Mouse (Mus musculus): ENCODE data around the gene Kitl. TPM values are rescaled to one million over a fixed set of nuclear protein-coding genes. Genes with fewer than 3 reads are reported as not detected.

Gene Kitl
- total and polyA plus RNA-seq, 2 experiments from 2014 or later, result 81.6 to 110 TPM

DNA sequence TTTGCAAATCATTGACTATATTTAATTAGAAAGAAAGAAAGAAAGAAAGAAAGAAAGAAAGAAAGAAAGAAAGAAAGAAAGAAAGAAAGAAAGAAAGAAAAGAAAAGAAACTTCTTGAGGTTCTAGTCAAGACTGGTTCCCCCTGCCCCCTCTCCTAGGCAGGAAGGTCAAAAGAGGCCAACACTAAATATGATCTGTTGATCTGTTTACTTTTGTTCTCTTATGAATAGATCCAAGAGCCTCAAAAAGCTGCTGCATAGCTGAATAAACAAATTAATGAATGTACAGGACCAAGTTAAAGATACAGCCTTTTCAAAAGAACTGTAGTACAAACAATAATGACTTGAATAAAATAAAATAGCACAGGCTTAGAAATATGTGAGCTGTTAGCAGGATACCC, 57.7 kb downstream of the Kitl start:
- no peak for ATAC-seq
- Histone ChIP-seq H3K27ac (ENCODE audit: low read depth, low read length) (no peak overlapping the region), H3K4me1 (ENCODE audit: insufficient read depth) (no peaks in the 10 kb centered on the region), H3K27me3 (ENCODE audit: insufficient read depth, low read length) (no peaks in the 10 kb centered on the region), H3K4me2 (ENCODE audit: low read depth) (no peak overlapping the region), H3K36me3 (ENCODE audit: insufficient read depth) (no peaks in the 10 kb centered on the region), H3K9ac (no peak overlapping the region), H3K9me3 (ENCODE audit: low read length) (no peaks in the 10 kb centered on the region), H3K4me3 (ENCODE audit: low read depth, low read length) (no peak overlapping the region)
- no peak for DNase-seq
- no peak for TF ChIP-seq CTCF (IDR thresholded peaks at IDR 0.05; ENCODE audit: low read depth)

DNA sequence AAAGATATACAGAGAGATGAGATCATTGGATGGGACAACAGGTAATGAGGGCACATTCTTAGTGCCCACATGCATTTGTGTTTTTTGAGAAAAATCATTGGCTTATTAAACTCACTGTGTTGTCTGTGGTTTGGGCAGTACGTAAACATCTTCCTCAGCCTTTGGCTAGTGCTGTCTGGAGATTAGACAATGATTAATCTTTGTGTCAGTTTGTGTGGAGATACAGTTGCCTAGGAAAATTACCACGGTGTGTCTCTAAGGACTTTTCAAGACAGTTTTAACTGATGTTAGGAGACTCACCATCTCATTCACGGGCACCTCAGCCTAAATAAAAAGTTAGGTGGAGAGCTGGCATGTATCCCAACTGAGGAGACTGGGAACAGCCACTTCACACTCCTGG, 85.7 kb downstream of the Kitl start:
- WGBS, result 67% methylated on average over 3 of the region's 3 CpGs
- no peak for TF ChIP-seq CTCF (IDR thresholded peaks at IDR 0.05; ENCODE audit: low read depth)
- Histone ChIP-seq H3K4me2 (ENCODE audit: low read depth) (no peak overlapping the region), H3K27me3 (ENCODE audit: insufficient read depth, low read length) (no peaks in the 10 kb centered on the region), H3K9me3 (ENCODE audit: low read length) (no peaks in the 10 kb centered on the region), H3K4me1 (ENCODE audit: insufficient read depth) (no peaks in the 10 kb centered on the region), H3K9ac (no peak overlapping the region), H3K27ac (ENCODE audit: low read depth, low read length) (no peak overlapping the region), H3K4me3 (ENCODE audit: low read depth, low read length) (no peak overlapping the region), H3K36me3 (ENCODE audit: insufficient read depth) (no peaks in the 10 kb centered on the region)
- DNase-seq, result no peak
- no peak for ATAC-seq

DNA sequence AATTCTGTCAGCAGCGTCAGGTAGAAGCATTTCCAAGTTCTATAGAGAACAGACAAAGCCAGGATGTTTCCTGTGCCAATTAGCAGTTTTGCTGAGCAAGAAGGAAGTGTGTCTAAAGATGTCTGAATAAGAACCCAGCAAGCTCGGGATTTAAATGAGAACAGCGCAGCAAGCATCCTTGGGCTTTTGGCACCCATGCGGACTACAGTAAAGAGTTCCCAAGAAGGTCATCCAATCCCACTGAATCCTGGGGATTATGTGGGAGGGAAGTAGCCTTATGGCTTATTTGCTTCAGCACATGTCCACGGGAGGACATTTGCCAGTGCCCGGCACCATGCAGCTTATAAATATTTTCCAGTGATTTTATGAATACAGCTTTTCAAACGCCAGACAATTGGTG, 95.8 kb downstream of the Kitl start:
- H3K4me3 ChIP-seq (ENCODE audit: low read depth, low read length), result 0 out of 2 replicates have a peak overlapping the region, but pooled peaks have one; percentile 20
- no peak overlapping the region for H3K27ac ChIP-seq (ENCODE audit: low read depth, low read length)
- TF ChIP-seq CTCF (IDR thresholded peaks at IDR 0.05; ENCODE audit: low read depth), result no peak
- WGBS, result 5% methylated on average over 7 of the region's 7 CpGs
- H3K9me3 ChIP-seq (ENCODE audit: low read length), result no peaks in the 10 kb centered on the region
- ATAC-seq, result peak; percentile 34; the same call in 1 of the 2 replicates
- H3K4me2 ChIP-seq (ENCODE audit: low read depth), result peak overlapping the region; percentile 42
- H3K4me1 ChIP-seq (ENCODE audit: insufficient read depth), result no peaks in the 10 kb centered on the region
- H3K27me3 ChIP-seq (ENCODE audit: insufficient read depth, low read length), result no peaks in the 10 kb centered on the region
- peak; percentile 51 for DNase-seq
- no peaks in the 10 kb centered on the region for H3K36me3 ChIP-seq (ENCODE audit: insufficient read depth)
- H3K9ac ChIP-seq, result 0 out of 2 replicates have a peak overlapping the region, but pooled peaks have one; percentile 39

DNA sequence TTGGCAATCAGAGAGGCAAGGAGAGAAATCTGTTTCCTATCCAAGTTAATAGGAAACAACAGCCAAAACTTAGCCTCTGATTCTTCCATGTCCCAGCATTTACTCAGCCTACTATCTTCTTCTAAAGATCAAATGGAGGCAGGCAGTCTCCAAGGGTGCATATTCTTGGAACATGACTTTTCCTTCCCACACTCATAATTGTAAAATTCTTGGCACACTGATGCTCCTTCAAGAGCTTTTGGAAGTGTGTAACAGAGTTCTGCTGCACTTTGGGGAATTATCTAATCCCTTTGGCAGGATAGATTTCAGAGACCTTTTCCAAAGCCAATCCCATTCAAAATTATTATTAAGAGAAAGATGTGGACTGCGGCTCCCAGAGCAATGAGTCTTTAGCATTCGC, 100.1 kb downstream of the Kitl start:
- no peak for ATAC-seq
- 85% methylated on average over 2 of the region's 2 CpGs for WGBS
- no peaks in the 10 kb centered on the region for H3K27me3 ChIP-seq (ENCODE audit: insufficient read depth, low read length)

DNA sequence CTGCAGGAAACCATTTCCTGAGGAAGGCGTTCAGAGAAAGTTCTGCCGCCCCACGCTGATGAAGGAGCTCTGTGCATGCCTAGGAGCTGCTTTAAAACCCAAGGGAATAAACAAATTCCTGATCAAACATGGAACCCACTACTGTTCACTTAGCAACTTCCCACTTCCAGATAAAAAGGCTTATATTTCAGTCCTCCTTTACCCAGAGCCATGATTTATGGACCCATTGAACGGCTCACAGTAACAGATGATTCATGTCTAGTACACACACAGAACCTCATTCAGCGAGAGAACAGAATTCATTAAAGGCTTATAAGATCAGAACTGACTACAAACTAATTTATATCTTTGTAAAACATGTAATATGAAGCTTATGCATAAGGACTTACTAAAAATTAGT, 109.0 kb downstream of the Kitl start:
- Histone ChIP-seq H3K27me3 (ENCODE audit: insufficient read depth, low read length) (no peaks in the 10 kb centered on the region), H3K9me3 (ENCODE audit: low read length) (no peaks in the 10 kb centered on the region), H3K4me3 (ENCODE audit: low read depth, low read length) (no peak overlapping the region), H3K36me3 (ENCODE audit: insufficient read depth) (no peaks in the 10 kb centered on the region), H3K27ac (ENCODE audit: low read depth, low read length) (no peak overlapping the region), H3K4me2 (ENCODE audit: low read depth) (no peak overlapping the region), H3K9ac (no peak overlapping the region), H3K4me1 (ENCODE audit: insufficient read depth) (no peaks in the 10 kb centered on the region)
- ATAC-seq (no peak), DNase-seq (no peak)
- 89% methylated on average over 5 of the region's 5 CpGs for WGBS
- no peak for TF ChIP-seq CTCF (IDR thresholded peaks at IDR 0.05; ENCODE audit: low read depth)

More for the DNA sequence above, 100.1 kb downstream of the Kitl start:
- no peak overlapping the region for H3K9ac ChIP-seq
- TF ChIP-seq CTCF (IDR thresholded peaks at IDR 0.05; ENCODE audit: low read depth), result no peak
- no peaks in the 10 kb centered on the region for H3K4me1 ChIP-seq (ENCODE audit: insufficient read depth)
- no peak overlapping the region for H3K4me2 ChIP-seq (ENCODE audit: low read depth)
- DNase-seq, result no peak
- H3K27ac ChIP-seq (ENCODE audit: low read depth, low read length), result no peak overlapping the region
- no peak overlapping the region for H3K4me3 ChIP-seq (ENCODE audit: low read depth, low read length)
- no peaks in the 10 kb centered on the region for H3K36me3 ChIP-seq (ENCODE audit: insufficient read depth)
- H3K9me3 ChIP-seq (ENCODE audit: low read length), result no peaks in the 10 kb centered on the region

DNA sequence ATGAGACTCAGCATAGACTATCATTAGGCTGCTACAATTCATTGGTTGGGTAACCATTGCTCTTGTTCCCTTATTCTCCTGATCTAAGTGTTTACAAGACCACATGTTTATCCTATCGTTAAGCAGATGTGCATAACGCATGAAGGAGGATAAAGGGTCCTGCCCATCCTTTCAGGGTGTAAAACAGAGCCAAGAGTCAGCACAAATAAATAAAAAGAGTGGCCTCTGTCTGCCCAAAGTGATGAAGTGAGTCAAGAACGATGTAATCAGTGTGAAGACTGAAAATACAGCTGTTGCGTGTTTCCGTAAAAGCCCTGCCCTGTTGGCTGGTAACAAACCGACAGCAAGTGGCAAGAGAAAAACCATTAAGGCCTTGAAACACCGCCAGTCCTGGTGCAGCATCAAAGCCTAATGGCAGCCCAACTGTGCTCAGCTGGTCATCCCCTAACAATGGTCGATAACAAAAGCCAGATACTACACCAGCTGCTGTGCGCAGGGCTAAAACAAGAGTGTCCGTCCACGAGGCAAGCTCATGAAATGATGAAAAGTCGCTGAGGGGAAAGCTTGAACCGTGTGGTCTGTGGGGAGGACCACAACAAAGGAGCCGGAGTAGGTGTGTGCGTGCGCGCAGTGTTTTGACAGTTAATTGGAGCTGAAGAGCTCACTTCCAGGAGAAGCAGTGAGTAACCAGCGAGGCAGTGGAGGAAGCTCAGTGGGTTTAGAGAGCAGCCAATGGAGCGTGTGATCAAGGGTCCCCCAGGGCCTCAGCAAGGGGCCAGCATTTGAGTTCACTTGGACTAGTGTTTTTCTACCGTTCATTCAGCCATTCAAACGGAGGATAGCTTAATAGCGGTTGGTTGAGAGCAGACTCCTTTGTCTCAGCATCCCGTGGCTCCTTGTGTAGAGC, 112.7 kb downstream of the Kitl start:
- H3K27ac ChIP-seq (ENCODE audit: low read depth, low read length), result no peak overlapping the region
- peak; percentile 79 for ATAC-seq
- WGBS, result 12% methylated on average over 23 of the region's 23 CpGs
- no peak overlapping the region; the same call in 1 of the 2 replicates for H3K9ac ChIP-seq
- H3K4me1 ChIP-seq (ENCODE audit: insufficient read depth), result no peaks in the 10 kb centered on the region
- no peaks in the 10 kb centered on the region for H3K27me3 ChIP-seq (ENCODE audit: insufficient read depth, low read length)
- no peaks in the 10 kb centered on the region for H3K36me3 ChIP-seq (ENCODE audit: insufficient read depth)
- H3K4me3 ChIP-seq (ENCODE audit: low read depth, low read length), result peak overlapping the region; percentile 11; the same call in 1 of the 2 replicates
- H3K9me3 ChIP-seq (ENCODE audit: low read length), result no peaks in the 10 kb centered on the region
- no peak for TF ChIP-seq CTCF (IDR thresholded peaks at IDR 0.05; ENCODE audit: low read depth)
- peak overlapping the region; percentile 35 for H3K4me2 ChIP-seq (ENCODE audit: low read depth)
- DNase-seq, result peak; percentile 54

DNA sequence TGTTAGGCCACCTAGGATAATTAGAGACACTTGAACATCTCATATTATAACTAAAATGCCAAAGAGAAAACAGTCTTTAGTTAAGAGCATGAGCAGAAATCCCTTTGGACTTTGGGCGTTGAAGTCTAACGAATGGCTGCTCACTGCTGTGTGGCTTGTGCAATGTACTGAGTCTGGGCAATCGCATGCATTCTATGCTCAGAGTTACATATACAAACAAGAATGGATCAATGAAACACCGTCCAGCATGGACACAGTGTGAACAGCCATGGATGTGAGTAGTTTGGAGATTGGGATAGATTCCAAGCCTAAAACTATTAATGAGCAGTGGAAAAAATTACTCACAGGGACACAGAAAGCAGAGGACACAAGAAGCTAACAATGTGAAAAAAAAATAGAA, 116.2 kb downstream of the Kitl start:
- Histone ChIP-seq H3K27ac (ENCODE audit: low read depth, low read length) (no peak overlapping the region), H3K4me1 (ENCODE audit: insufficient read depth) (no peaks in the 10 kb centered on the region), H3K4me2 (ENCODE audit: low read depth) (no peak overlapping the region), H3K27me3 (ENCODE audit: insufficient read depth, low read length) (no peaks in the 10 kb centered on the region), H3K4me3 (ENCODE audit: low read depth, low read length) (no peak overlapping the region), H3K9me3 (ENCODE audit: low read length) (no peaks in the 10 kb centered on the region), H3K36me3 (ENCODE audit: insufficient read depth) (no peaks in the 10 kb centered on the region), H3K9ac (no peak overlapping the region)
- DNase-seq (no peak), ATAC-seq (no peak)
- 61% methylated on average over 4 of the region's 4 CpGs for WGBS
- no peak for TF ChIP-seq CTCF (IDR thresholded peaks at IDR 0.05; ENCODE audit: low read depth)
